Mouse (Mus musculus) heart, postnatal 36 days (tissue): ENCODE measurements around the gene Chfr. TPM values are rescaled to one million over a fixed set of nuclear protein-coding genes. Genes with fewer than 3 reads are reported as not detected.
"Not testable (repeated sequence)": the region's sequence is repeated elsewhere in the genome, so short reads cannot be mapped to it uniquely, and the experiment has no call there.

Experiments
- DNase-seq, 2 experiments: peaks; one replicate each; pipeline ENCODE4 v3.0.0; 2021 to 2022
- intact Hi-C: fragments of 180-260 bp; cut with DNase I; formaldehyde crosslinking; loops from one replicate; pipeline ENCODE4 v1.15.1; 2025
- total RNA-seq, 2 experiments: library from RNA; stranded (reverse); gene quantifications; 2 replicates each; pipeline ENCODE4 v1.2.3; 2021

Chfr gene
- total RNA-seq, 2 experiments from 2014 or later = 13.2 to 13.8 TPM

DNA sequence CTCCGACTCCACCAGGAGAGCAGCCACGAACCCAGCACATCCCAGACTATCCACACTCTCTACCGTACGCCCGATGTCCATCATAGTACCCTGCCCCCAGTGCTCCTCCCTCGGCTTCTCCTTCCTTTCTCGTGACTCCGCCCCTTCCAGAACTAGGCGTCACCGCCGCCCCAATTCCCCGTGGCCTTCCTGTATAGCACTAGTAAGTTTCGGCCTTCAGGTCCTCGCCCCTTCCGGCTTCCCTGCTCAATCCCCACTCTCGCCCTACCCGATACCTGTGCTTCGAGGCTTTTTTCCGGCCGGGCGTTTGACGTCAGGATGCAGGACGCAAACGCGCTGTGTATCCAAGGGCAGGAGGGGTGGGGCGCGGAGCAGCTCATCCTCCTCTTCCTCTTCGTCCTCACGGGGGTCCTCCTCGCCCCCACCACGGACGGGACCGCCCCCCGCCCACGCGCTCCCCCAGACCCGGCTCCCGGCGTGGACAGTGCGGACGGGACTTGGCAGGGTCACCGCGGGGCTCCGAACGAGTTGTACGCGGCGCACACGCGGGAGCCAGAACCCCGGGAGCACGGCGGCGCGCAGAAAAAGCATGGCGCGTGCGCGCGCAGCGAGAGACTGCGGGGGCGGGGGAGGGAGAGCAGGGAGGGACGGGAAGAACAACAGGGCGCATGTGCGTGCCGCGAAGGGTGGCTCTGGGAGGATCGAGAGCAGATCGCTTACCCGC is 27.9 kb upstream of the Chfr start, which contains the start of gene Gtpbp6:
Gene Gtpbp6 (minus strand): TSS at position 617 of the 724 bp plus-strand sequence.
- intact Hi-C loops = loop anchor here (5.0 kb wide), 1 partner anchor 70 kb away; the partner anchor contains the start of gene Golga3
- DNase-seq = peak; percentile 91 to 94

- intact Hi-C loops = loop anchor here (5.0 kb wide), 1 partner anchor 69 kb away; the partner anchor contains the start of gene Golga3
- no peak for DNase-seq
Measured at GRCm38 (mm10) chr5:110108305-110108628, 27.4 kb upstream of the Chfr start.

- intact Hi-C loops = loop anchor here (1.0 to 5.0 kb wide), 2 partner anchors 25 to 67 kb away; partner anchors contain the start of genes Chfr and Golga3
Measured at GRCm38 (mm10) chr5:110109991-110110441, 25.6 kb upstream of the Chfr start, which contains the start of gene Zfp605. Gene Zfp605, plus strand, starts transcription at chr5:110110092.

GRCm38 (mm10) chr5:110122380-110122779 is 13.3 kb upstream of the Chfr start:
- intact Hi-C loops = not testable (repeated sequence)

More at GRCm38 (mm10) chr5:110109991-110110441, 25.6 kb upstream of the Chfr start, which contains the start of gene Zfp605:
- peak; percentile 89 to 93 for DNase-seq

DNA sequence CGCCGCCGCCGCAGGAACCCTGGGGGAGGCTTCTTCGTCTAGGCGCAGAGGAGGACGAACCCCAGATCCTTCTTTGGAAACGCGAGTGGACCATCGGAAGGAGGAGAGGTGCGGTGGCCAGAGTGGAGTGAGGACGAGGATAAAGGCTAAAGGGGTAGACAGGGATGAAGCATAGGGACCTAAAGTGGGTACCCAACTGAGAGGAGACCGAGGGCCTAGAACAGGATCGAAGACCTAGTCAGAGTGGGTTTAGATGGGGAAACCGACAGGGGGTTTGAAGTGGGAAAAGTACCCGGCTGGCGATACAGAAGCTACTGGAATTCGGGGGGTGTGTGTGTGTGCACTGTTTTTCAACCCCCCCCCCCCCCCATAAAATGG is 434 bp downstream of the Chfr start:
- intact Hi-C loops = loop anchor here (5.0 to 10.0 kb wide), 4 partner anchors 41 to 581 kb away; partner anchors contain the start of genes Crlf2, Golga3 and Zfp932
- DNase-seq = no peak

More at GRCm38 (mm10) chr5:110122380-110122779, 13.3 kb upstream of the Chfr start:
- DNase-seq = not testable (repeated sequence)

GRCm38 (mm10) chr5:110137816-110138215 is 2.2 kb downstream of the Chfr start:
- intact Hi-C loops = loop anchor here (5.0 to 10.0 kb wide), 4 partner anchors 39 to 583 kb away; partner anchors contain the start of genes Crlf2, Golga3 and Zfp932
- no peak for DNase-seq

- intact Hi-C loops = loop anchor here (5.0 to 10.0 kb wide), 4 partner anchors 38 to 585 kb away; partner anchors contain the start of genes Crlf2, Golga3 and Zfp932
Measured at GRCm38 (mm10) chr5:110139325-110139724, 3.7 kb downstream of the Chfr start.

GRCm38 (mm10) chr5:110140424-110140823 is 4.8 kb downstream of the Chfr start:
- intact Hi-C loops = loop anchor here (5.0 kb wide), 1 partner anchor 538 kb away; no protein-coding TSS in a partner anchor
- no peak for DNase-seq

More at GRCm38 (mm10) chr5:110139325-110139724, 3.7 kb downstream of the Chfr start:
- no peak for DNase-seq

- intact Hi-C loops = loop anchor here (5.0 kb wide), 1 partner anchor 540 kb away; no protein-coding TSS in a partner anchor
- no peak for DNase-seq
Measured at GRCm38 (mm10) chr5:110142309-110142708, 6.7 kb downstream of the Chfr start.

- intact Hi-C loops = loop anchor here (5.0 kb wide), 1 partner anchor 541 kb away; no protein-coding TSS in a partner anchor
- no peak for DNase-seq
Measured at GRCm38 (mm10) chr5:110143007-110143406, 7.4 kb downstream of the Chfr start.

DNA sequence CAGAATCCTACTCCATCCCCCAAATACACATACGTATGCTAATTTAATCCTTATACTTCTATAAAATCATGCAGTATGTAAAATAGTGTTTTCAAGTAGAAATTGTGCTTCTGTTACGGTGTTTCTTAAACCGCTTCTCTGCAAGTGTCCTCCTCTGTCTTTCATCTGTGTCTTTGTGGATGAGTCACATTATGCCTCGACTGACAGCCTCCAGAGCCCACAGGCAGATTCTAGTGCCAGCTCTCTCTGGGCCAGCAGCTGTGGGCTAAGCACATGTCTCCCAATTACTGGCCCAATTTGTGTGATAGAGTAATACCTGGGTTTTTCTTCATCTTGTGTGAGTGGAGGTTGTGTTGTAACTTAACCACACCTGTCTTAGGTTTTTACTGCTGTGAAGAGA is 33.7 kb downstream of the Chfr start:
- no peak for DNase-seq

DNA sequence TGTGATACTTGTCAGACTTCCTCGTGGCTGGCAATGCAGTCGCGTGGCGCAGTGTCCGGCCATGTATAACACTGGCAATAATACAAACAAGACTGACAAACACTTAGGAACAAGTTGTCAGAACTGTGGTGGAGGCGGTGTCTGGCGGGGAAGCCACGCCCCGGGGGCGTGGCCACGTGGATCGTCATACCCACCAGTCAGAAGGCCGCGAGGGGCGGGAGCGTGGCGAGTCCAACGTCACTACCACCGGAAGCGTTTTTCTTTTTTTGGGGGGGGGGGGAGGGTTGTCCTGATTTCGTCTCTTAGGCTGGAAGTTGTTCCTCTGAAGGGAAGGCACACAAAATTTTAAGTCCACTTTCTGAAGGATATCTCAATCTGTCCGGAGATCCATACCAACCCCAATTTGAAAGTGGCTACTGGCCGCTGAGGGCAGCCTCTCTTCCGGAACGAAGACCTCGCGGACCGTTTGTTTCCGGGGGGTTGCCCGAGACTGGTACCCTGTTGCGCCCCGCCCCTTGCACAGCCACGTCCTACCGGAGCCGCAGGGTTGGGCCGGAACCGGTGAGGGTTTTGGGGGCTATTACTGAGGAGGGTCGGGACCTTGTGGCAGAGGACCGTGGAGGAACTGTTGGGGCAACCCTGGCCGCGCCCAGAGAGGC is 40.8 kb downstream of the Chfr start, which contains the start of gene Golga3:
Gene Golga3 (plus strand): TSS at position 340 of the 659 bp plus-strand sequence.
- intact Hi-C loops = loop anchor here (5.0 kb wide), 2 partner anchors 39 to 69 kb away; partner anchors contain the start of genes Chfr and Gtpbp6

More for the DNA sequence above, 33.7 kb downstream of the Chfr start:
- intact Hi-C loops = no loop called here

GRCm38 (mm10) chr5:110177021-110177420 is 41.4 kb downstream of the Chfr start:
- intact Hi-C loops = loop anchor here (5.0 kb wide), 2 partner anchors 40 to 70 kb away; partner anchors contain the start of genes Chfr and Gtpbp6
- DNase-seq = no peak

More for the DNA sequence above, 40.8 kb downstream of the Chfr start, which contains the start of gene Golga3:
- peak; percentile 89 to 90 for DNase-seq

- intact Hi-C loops = loop anchor here (5.0 kb wide), 2 partner anchors 41 to 71 kb away; partner anchors contain the start of genes Chfr and Gtpbp6
- no peak for DNase-seq
Measured at GRCm38 (mm10) chr5:110178628-110179027, 43.0 kb downstream of the Chfr start.

- intact Hi-C loops = no loop called here
- peak; percentile 17 to 28 for DNase-seq
Measured at GRCm38 (mm10) chr5:110181716-110182115, 46.1 kb downstream of the Chfr start.

DNA sequence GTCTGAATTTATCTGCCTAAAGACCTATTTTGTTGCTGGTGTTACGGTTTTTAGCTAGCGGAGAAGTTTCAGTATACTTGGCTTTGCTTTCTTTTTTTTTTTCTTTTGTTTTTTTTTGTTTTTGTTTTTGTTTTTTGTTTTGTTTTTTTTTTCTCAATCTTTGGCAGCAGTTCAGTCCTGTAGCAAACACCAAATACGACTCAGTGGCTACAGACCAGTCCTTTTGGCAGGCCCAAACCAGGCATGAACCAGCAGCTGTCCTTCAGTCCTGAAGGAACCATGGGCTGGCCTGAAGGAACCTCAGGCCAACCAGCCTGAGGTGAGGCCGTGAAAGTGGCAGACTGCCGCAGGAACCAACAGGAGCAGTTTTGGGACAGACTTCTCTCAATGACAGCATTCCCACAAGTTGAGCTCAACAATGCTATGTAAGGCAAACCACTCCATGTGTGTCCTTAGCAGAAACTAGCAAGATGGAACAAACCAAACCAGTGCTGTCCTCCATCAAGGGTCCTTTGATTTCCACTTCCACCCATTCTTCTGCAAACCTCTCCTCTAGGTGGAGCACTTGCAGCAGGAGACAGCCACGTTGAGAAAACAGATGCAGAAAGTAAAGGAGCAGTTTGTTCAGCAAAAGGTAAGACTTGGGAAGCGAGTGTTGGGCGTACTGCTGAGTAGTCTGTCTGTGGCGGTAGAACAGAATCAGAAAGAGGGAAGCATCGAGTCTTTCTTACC is 67.7 kb downstream of the Chfr start:
- intact Hi-C loops = no loop called here
- DNase-seq = no peak

GRCm38 (mm10) chr5:110204777-110205176 is 69.1 kb downstream of the Chfr start:
- intact Hi-C loops = no loop called here
- no peak for DNase-seq

- intact Hi-C loops = no loop called here
- no peak for DNase-seq
Measured at GRCm38 (mm10) chr5:110211312-110211711, 75.7 kb downstream of the Chfr start.

DNA sequence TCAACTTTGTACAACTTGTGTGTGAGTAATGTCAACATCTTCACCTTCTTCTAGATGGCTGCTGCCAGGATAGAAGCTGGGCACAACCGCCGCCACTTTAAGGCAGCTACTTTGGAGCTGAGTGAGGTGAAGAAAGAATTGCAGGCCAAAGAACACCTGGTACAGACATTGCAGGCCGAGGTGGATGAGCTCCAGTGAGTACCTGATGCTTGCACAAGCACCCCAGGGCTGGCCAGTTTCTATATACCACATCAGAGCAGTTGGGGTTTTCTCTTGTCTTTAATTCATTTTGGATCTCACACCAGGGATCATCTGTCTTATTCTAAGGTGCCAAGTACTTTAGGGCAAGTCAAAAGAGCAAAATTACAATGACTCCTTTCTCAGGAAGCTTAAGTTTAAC is 81.1 kb downstream of the Chfr start:
- no peak for DNase-seq
- intact Hi-C loops = no loop called here

DNA sequence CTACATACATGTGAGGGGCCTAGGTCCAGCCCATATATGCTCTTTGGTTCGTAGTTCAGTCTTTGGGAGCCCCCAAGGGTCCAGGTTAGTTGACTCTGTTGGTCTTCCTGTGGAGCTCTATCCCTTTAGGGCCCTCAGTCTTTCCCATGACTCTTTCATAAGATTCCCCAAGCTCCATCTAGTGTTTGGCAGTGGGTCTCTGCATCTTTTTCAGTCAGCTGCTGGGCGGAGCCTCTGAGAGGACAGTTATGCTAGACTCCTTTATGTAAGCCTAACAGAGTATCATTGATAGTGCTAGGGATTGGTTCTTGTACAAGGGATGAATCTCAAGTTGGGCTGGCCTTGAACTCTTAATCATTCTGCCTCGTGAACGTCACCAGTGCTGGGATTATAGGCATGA is 84.7 kb downstream of the Chfr start:
- intact Hi-C loops = no loop called here
- no peak for DNase-seq
